Mouse (Mus musculus) heart, embryonic 15.5 days (tissue): ENCODE measurements around the gene Havcr2. TPM values are rescaled to one million over a fixed set of nuclear protein-coding genes. Genes with fewer than 3 reads are reported as not detected.
"Not testable (repeated sequence)": the region's sequence is repeated elsewhere in the genome, so short reads cannot be mapped to it uniquely, and the experiment has no call there.

Experiments
- ATAC-seq: fragments of 200-750 bp; cut with Nextera tagmentation; replicated peaks from 2 replicates; pipeline ENCODE4 v1.8.0; 2017; ENCODE audit warnings: low read depth, moderate TSS enrichment; ENCODE audit not compliant: insufficient number of reproducible peaks, insufficient read depth, low FRiP score
- H3K27ac ChIP-seq: fragments of 300-500 bp; sonication (generic); 2 replicates; pipeline ENCODE4 v1.5.1; 2015; ENCODE audit warnings: mild to moderate bottlenecking, inconsistent platforms
- H3K27me3 ChIP-seq: fragments of 300-500 bp; sonication (generic); 2 replicates; pipeline ENCODE4 v1.6.1; 2015; ENCODE audit warnings: inconsistent platforms
- H3K36me3 ChIP-seq: fragments of 300-500 bp; sonication (generic); 2 replicates; pipeline ENCODE4 v1.6.1; 2015; ENCODE audit warnings: mild to moderate bottlenecking, inconsistent platforms
- H3K4me1 ChIP-seq: fragments of 300-500 bp; sonication (generic); replicated peaks from 2 replicates; pipeline ENCODE4 v1.6.1; 2015; ENCODE audit warnings: inconsistent platforms
- H3K4me2 ChIP-seq: fragments of 300-500 bp; sonication (generic); 2 replicates; pipeline ENCODE4 v1.6.1; 2015; ENCODE audit warnings: inconsistent platforms, mild to moderate bottlenecking, moderate library complexity
- H3K4me3 ChIP-seq: fragments of 300-500 bp; sonication (generic); 2 replicates; pipeline ENCODE4 v1.5.1; 2015; ENCODE audit warnings: mild to moderate bottlenecking, inconsistent platforms
- H3K9ac ChIP-seq: fragments of 300-500 bp; sonication (generic); 2 replicates; pipeline ENCODE4 v1.6.1; 2015; ENCODE audit warnings: mild to moderate bottlenecking, inconsistent platforms
- H3K9me3 ChIP-seq: fragments of 300-500 bp; sonication (generic); replicated peaks from 2 replicates; pipeline ENCODE4 v1.6.1; 2016; ENCODE audit warnings: inconsistent platforms
- WGBS: fragments of 180-500 bp; shearing (Covaris S2); methylation state at CpG from one replicate; pipeline ENCODE4 v1.1.7; 2015; ENCODE audit warnings: mixed read lengths; 5-methylcytosine and 5-hydroxymethylcytosine counted together
- polyA plus RNA-seq: library from polyadenylated mRNA; unstranded; fragments of >200 nt; fragmentation: Nextera tagmentation; extraction: Ambion mirVana; gene quantifications from 2 replicates; pipeline ENCODE4 v1.2.1, GENCODE M21; 2015

The Havcr2 gene
- polyA plus RNA-seq, 1 experiment from 2014 or later = 0.06 TPM

- Histone ChIP-seq H3K4me1 (no peaks in the 10 kb centered on the region), H3K4me3 (no peak overlapping the region), H3K4me2 (no peak overlapping the region), H3K36me3 (no peaks in the 10 kb centered on the region), H3K27ac (no peak overlapping the region), H3K9ac (no peak overlapping the region), H3K27me3 (no peaks in the 10 kb centered on the region), H3K9me3 (no peaks in the 10 kb centered on the region)
- ATAC-seq = no peak
- 73% methylated on average over 5 of the region's 5 CpGs for WGBS
Measured at GRCm38 (mm10) chr11:46461362-46461761, 6.6 kb downstream of the Havcr2 start.

GRCm38 (mm10) chr11:46461931-46462330 is 7.2 kb downstream of the Havcr2 start:
- H3K9me3 ChIP-seq = no peaks in the 10 kb centered on the region

DNA sequence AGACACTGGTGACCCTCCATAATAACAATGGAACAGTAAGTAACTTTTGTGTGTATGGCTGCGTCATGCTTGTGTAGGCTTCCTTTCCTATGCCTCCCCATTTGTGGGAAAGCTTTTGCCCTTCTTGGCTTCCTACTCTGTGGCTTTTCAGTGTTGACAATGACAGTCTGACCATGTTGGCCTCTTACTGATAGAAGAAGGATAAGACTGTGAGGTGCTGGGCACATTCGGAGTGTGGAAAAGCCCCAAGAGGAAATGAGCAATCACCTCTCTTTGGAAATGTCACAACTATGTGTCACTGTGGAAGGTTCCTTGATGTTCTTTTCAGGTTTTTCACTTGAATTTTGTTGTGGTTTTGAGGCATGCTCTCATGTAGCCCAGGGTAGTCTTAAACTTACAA is 12.1 kb downstream of the Havcr2 start:
- no peaks in the 10 kb centered on the region for H3K9me3 ChIP-seq
- H3K27ac ChIP-seq = no peak overlapping the region
- no peaks in the 10 kb centered on the region for H3K27me3 ChIP-seq
- H3K4me3 ChIP-seq = no peak overlapping the region
- H3K4me1 ChIP-seq = no peaks in the 10 kb centered on the region
- WGBS = 63% methylated on average over 2 of the region's 2 CpGs
- ATAC-seq = no peak
- no peak overlapping the region for H3K9ac ChIP-seq
- H3K36me3 ChIP-seq = no peaks in the 10 kb centered on the region
- no peak overlapping the region for H3K4me2 ChIP-seq

More at GRCm38 (mm10) chr11:46461931-46462330, 7.2 kb downstream of the Havcr2 start:
- no peaks in the 10 kb centered on the region for H3K36me3 ChIP-seq
- peak overlapping the region; percentile 30; the same call in 1 of the 2 replicates for H3K4me2 ChIP-seq
- no peak overlapping the region for H3K9ac ChIP-seq
- H3K4me3 ChIP-seq = no peak overlapping the region
- 41% methylated on average over 5 of the region's 5 CpGs for WGBS
- H3K27me3 ChIP-seq = no peaks in the 10 kb centered on the region
- ATAC-seq = no peak
- H3K4me1 ChIP-seq = no peaks in the 10 kb centered on the region
- H3K27ac ChIP-seq = no peak overlapping the region

- Histone ChIP-seq H3K4me3 (no peak overlapping the region), H3K27ac (no peak overlapping the region), H3K4me1 (no peaks in the 10 kb centered on the region), H3K9me3 (no peaks in the 10 kb centered on the region), H3K36me3 (no peaks in the 10 kb centered on the region), H3K4me2 (no peak overlapping the region), H3K9ac (no peak overlapping the region), H3K27me3 (no peaks in the 10 kb centered on the region)
- 84% methylated on average over 4 of the region's 4 CpGs for WGBS
- ATAC-seq = no peak
Measured at GRCm38 (mm10) chr11:46474220-46474619, 19.5 kb downstream of the Havcr2 start.

DNA sequence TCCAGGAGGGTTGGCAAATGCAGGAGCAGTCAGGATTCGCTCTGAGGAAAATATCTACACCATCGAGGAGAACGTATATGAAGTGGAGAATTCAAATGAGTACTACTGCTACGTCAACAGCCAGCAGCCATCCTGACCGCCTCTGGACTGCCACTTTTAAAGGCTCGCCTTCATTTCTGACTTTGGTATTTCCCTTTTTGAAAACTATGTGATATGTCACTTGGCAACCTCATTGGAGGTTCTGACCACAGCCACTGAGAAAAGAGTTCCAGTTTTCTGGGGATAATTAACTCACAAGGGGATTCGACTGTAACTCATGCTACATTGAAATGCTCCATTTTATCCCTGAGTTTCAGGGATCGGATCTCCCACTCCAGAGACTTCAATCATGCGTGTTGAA is 24.6 kb downstream of the Havcr2 start:
- Histone ChIP-seq H3K9me3 (no peaks in the 10 kb centered on the region), H3K4me3 (no peak overlapping the region), H3K36me3 (no peaks in the 10 kb centered on the region), H3K27me3 (no peaks in the 10 kb centered on the region), H3K4me2 (no peak overlapping the region), H3K9ac (no peak overlapping the region), H3K4me1 (no peaks in the 10 kb centered on the region), H3K27ac (no peak overlapping the region)
- ATAC-seq = no peak
- 78% methylated on average over 9 of the region's 9 CpGs for WGBS

DNA sequence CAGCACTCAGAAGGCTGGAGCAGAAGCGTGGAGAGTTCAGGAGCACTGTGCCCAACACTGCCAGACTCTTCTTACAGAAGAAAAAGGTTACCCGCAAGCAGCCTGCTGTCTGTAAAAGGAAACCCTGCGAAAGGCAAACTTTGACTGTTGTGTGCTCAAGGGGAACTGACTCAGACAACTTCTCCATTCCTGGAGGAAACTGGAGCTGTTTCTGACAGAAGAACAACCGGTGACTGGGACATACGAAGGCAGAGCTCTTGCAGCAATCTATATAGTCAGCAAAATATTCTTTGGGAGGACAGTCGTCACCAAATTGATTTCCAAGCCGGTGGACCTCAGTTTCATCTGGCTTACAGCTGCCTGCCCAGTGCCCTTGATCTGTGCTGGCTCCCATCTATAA is 25.8 kb downstream of the Havcr2 start:
- ATAC-seq = no peak
- Histone ChIP-seq H3K36me3 (no peaks in the 10 kb centered on the region), H3K4me3 (no peak overlapping the region), H3K27me3 (no peaks in the 10 kb centered on the region), H3K9ac (no peak overlapping the region), H3K4me1 (no peaks in the 10 kb centered on the region), H3K9me3 (no peaks in the 10 kb centered on the region), H3K27ac (no peak overlapping the region), H3K4me2 (no peak overlapping the region)
- 74% methylated on average over 7 of the region's 7 CpGs for WGBS

DNA sequence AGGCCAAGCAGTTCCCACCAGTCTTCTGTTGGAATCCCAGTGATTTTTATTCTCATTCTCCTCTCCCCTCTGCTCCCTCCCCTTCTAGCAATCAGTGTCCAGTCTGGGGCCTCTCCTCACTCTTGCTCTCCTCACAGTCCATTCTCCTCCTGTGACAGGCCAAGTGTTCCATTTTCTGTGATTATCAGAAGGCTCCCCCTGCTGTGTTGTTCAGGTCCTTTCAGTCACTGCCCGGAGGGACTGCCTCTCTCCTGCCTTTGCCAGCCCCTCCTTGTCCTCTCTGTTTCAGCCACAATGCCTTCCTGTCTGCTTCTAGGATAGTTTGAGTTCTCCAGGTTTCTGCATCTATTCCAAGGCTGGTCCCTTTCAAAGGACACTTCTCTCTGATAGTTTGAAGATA is 33.5 kb downstream of the Havcr2 start:
- H3K9ac ChIP-seq = no peak overlapping the region
- H3K9me3 ChIP-seq = no peaks in the 10 kb centered on the region
- 32% methylated on average over 1 of the region's 1 CpGs for WGBS
- H3K27ac ChIP-seq = no peak overlapping the region
- no peak overlapping the region for H3K4me2 ChIP-seq
- no peaks in the 10 kb centered on the region for H3K4me1 ChIP-seq
- no peaks in the 10 kb centered on the region for H3K27me3 ChIP-seq
- no peak for ATAC-seq
- no peak overlapping the region for H3K4me3 ChIP-seq
- H3K36me3 ChIP-seq = no peaks in the 10 kb centered on the region

- Histone ChIP-seq H3K27me3 (no peaks in the 10 kb centered on the region), H3K9ac (no peak overlapping the region), H3K27ac (no peak overlapping the region), H3K9me3 (no peaks in the 10 kb centered on the region), H3K4me1 (no peaks in the 10 kb centered on the region), H3K4me3 (no peak overlapping the region), H3K36me3 (no peaks in the 10 kb centered on the region), H3K4me2 (no peak overlapping the region)
- WGBS = 72% methylated on average over 2 of the region's 2 CpGs
- ATAC-seq = no peak
Measured at GRCm38 (mm10) chr11:46488650-46489049, 33.9 kb downstream of the Havcr2 start.

- H3K9me3 ChIP-seq = no peaks in the 10 kb centered on the region
- WGBS = 46% methylated on average over 3 of the region's 3 CpGs
- no peak for ATAC-seq
- no peak overlapping the region for H3K27ac ChIP-seq
- H3K4me1 ChIP-seq = no peaks in the 10 kb centered on the region
- H3K4me2 ChIP-seq = no peak overlapping the region
- H3K9ac ChIP-seq = no peak overlapping the region
- H3K36me3 ChIP-seq = no peaks in the 10 kb centered on the region
- no peaks in the 10 kb centered on the region for H3K27me3 ChIP-seq
- no peak overlapping the region for H3K4me3 ChIP-seq
Measured at GRCm38 (mm10) chr11:46507146-46507545, 52.4 kb downstream of the Havcr2 start.

DNA sequence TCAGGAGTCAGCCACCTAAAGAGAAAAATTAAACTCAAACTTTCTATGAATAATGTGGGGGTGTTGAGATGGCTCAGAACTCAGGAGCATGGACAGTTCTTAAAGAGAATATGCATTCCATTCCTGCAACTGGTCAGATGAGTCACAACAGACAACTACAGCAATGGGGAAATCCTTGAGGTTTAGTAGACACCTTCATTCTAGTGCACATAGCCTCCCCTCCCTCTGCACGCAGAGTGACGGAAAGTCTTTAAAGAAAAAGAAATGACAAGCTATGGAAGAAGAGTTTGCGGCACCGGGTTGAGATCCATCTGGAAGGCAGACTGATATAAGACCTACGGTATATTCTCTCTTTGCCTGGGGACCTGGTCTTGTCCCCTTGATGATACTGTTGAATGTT is 55.2 kb downstream of the Havcr2 start:
- H3K27ac ChIP-seq = no peak overlapping the region
- WGBS = 92% methylated on average over 5 of the region's 5 CpGs

GRCm38 (mm10) chr11:46521341-46521740 is 66.6 kb downstream of the Havcr2 start:
- H3K4me2 ChIP-seq, H3K4me3 ChIP-seq, H3K4me1 ChIP-seq, H3K27me3 ChIP-seq, H3K27ac ChIP-seq, ATAC-seq, H3K36me3 ChIP-seq, H3K9me3 ChIP-seq, H3K9ac ChIP-seq: not testable (repeated sequence)
- WGBS = 78% methylated on average over 5 of the region's 5 CpGs

More for the DNA sequence above, 55.2 kb downstream of the Havcr2 start:
- Histone ChIP-seq H3K36me3 (no peaks in the 10 kb centered on the region), H3K4me2 (no peak overlapping the region), H3K4me1 (no peaks in the 10 kb centered on the region), H3K4me3 (no peak overlapping the region), H3K9me3 (no peaks in the 10 kb centered on the region), H3K9ac (no peak overlapping the region), H3K27me3 (no peaks in the 10 kb centered on the region)
- ATAC-seq = no peak

GRCm38 (mm10) chr11:46522719-46523118 is 68.0 kb downstream of the Havcr2 start:
- Histone ChIP-seq H3K27ac (no peak overlapping the region), H3K36me3 (no peaks in the 10 kb centered on the region)
- 73% methylated on average over 3 of the region's 3 CpGs for whole genome bisulfite sequencing

More at GRCm38 (mm10) chr11:46522719-46523118, 68.0 kb downstream of the Havcr2 start:
- Histone ChIP-seq H3K9me3 (no peaks in the 10 kb centered on the region), H3K9ac (no peak overlapping the region), H3K4me1 (no peaks in the 10 kb centered on the region), H3K27me3 (no peaks in the 10 kb centered on the region), H3K4me3 (no peak overlapping the region), H3K4me2 (no peak overlapping the region)
- ATAC-seq = no peak
